Comparison of ENCODE assay signal across 28 mouse cellular contexts in genomic region chr19:34287656-34288415, GRCm38 (mm10). TPM values are rescaled to one million over a fixed set of nuclear protein-coding genes. Genes with fewer than 3 reads are reported as not detected.
DNase-seq lines count a peak whose midpoint lies in the region; ATAC-seq and TF ChIP-seq lines count a peak whose summit lies in the region.
"Had no signal": no experiment of that assay in that cellular context is flagged by ENCODE, and none has a peak within 500 bp of the region (broad histone marks: within the 10 kb centered on the region; RNA-seq: fewer than 3 reads in every experiment).

No protein-coding gene starts in this region.

- H3K27me3 ChIP-seq in heart, postnatal 0 days (ENCODE audit: control insufficient read depth, insufficient read depth, low read length), result no peaks in the 10 kb centered on the region
- H3K27me3 ChIP-seq: megakaryocyte, embryonic 14.5 days; Patski had no signal

- H3K9ac ChIP-seq in heart, postnatal 0 days (replicated peaks; ENCODE audit: low read depth, low read length), result no peak overlapping the region
- H3K9ac ChIP-seq: forebrain, embryonic 12.5 days; forebrain, postnatal 0 days; hindbrain, embryonic 14.5 days; kidney, embryonic 15.5 days; limb, embryonic 12.5 days; midbrain, embryonic 12.5 days had no signal

- intact Hi-C loops in heart, postnatal 36 days (cut with DNase I), result loop anchor here (5.0 kb wide), 1 partner anchor 39 kb away; no protein-coding TSS in a partner anchor

- TF ChIP-seq CTCF in heart, postnatal 0 days (IDR thresholded peaks at IDR 0.05; ENCODE audit: low read depth), result no peak
- TF ChIP-seq CTCF in lung, adult 2 months (IDR thresholded peaks at IDR 0.05; ENCODE audit: insufficient read depth, low read length), result no peak

- WGBS in heart, postnatal 0 days, result 65% methylated on average over 13 of the region's 13 CpGs
- 51% methylated on average over 13 of the region's 13 CpGs for WGBS in lung, adult 2 months

- H3K9me3 ChIP-seq in heart, postnatal 0 days (replicated peaks; ENCODE audit: control insufficient read depth, low read length), result no peaks in the 10 kb centered on the region
- H3K9me3 ChIP-seq: forebrain, embryonic 12.5 days; kidney, embryonic 15.5 days; limb, embryonic 12.5 days; megakaryocyte, embryonic 14.5 days; midbrain, embryonic 12.5 days had no signal

- peak overlapping the region; percentile 30; the same call in 1 of the 2 replicates for H3K27ac ChIP-seq in heart, postnatal 0 days (ENCODE audit: low read depth)
- H3K27ac ChIP-seq: forebrain, embryonic 12.5 days; hindbrain, embryonic 14.5 days; kidney, embryonic 15.5 days; limb, embryonic 12.5 days; midbrain, embryonic 12.5 days; stomach, postnatal 0 days had no signal

- no peak overlapping the region; the same call in 1 of the 2 replicates for H3K4me2 ChIP-seq in heart, postnatal 0 days (ENCODE audit: low read depth, low read length)
- H3K4me2 ChIP-seq: forebrain, embryonic 12.5 days; hindbrain, embryonic 14.5 days; kidney, embryonic 15.5 days; limb, embryonic 12.5 days; midbrain, embryonic 12.5 days had no signal

- TF ChIP-seq EP300 in heart, postnatal 0 days (IDR thresholded peaks at IDR 0.05; ENCODE audit: low read depth), result no peak

- ATAC-seq in heart, postnatal 0 days (ENCODE audit: insufficient read depth, low read depth), result no peak
- peak; percentile 41 for ATAC-seq in activated CD4-positive, CD25-positive, alpha-beta regulatory T cell, adult 4 months
- ATAC-seq: forebrain, postnatal 0 days; lung, postnatal 0 days; Patski had no signal

- no peak for TF ChIP-seq POLR2A in lung, adult 2 months (IDR thresholded peaks at IDR 0.05; ENCODE audit: borderline replicate concordance, extremely low read depth, low read depth, low read length)

- peaks cover 5% of the 10 kb centered on the region for H3K4me1 ChIP-seq in heart, postnatal 0 days (ENCODE audit: control insufficient read depth, insufficient read depth)
- peaks cover 4% of the 10 kb centered on the region for H3K4me1 ChIP-seq in lung, adult 2 months (ENCODE audit: control insufficient read depth, insufficient read depth, low read length)

- H3K36me3 ChIP-seq in heart, postnatal 0 days (replicated peaks; ENCODE audit: control insufficient read depth, insufficient read depth, low read length), result no peaks in the 10 kb centered on the region
- H3K36me3 ChIP-seq: forebrain, embryonic 12.5 days; kidney, embryonic 15.5 days; limb, embryonic 12.5 days; midbrain, embryonic 12.5 days had no signal

- no peak for DNase-seq in heart, postnatal 0 days (ENCODE audit: low spot score)
- no peak for DNase-seq in heart, postnatal 36 days
- DNase-seq in B cell, adult 2 months, result peak; percentile 20 to 26
- peak; percentile 49 for DNase-seq in thymus, postnatal 14 days
- DNase-seq in frontal cortex, postnatal 25 days (ENCODE audit: low spot score in 2 of 2), result no peak
- DNase-seq in lung, adult 2 months, result no peak
- no peak for DNase-seq in testis, postnatal 14 days (ENCODE audit: low spot score)
- DNase-seq: adrenal gland, postnatal 14 days; cerebellum, adult 2 months; cerebellum, postnatal 14 days; forebrain, postnatal 0 days; gastrocnemius, postnatal 10 days; heart, postnatal 4 days; kidney, adult 18-20 months; kidney, postnatal 25 days; lung, postnatal 4 days had no signal

- no peak overlapping the region for H3K4me3 ChIP-seq in heart, postnatal 0 days (ENCODE audit: low read depth, low read length)
- no peak overlapping the region for H3K4me3 ChIP-seq in lung, adult 2 months (replicated peaks; ENCODE audit: extremely low read depth, low read depth, low read length)
- H3K4me3 ChIP-seq: erythroblast, embryonic 14.5 days; forebrain, embryonic 12.5 days; kidney, embryonic 15.5 days; limb, embryonic 12.5 days; megakaryocyte, embryonic 14.5 days; midbrain, embryonic 12.5 days had no signal

RNA-seq across cellular contexts. Expression of gene Fas, which starts 2.6 kb away (rescaled TPM):
- 1.1 and 3.2 TPM in 2 replicates for total RNA-seq in heart, postnatal 0 days (2014; rRNA removed; ENCODE audit: low replicate concordance)
- 5.6 and 7.1 TPM in 2 replicates for polyA plus RNA-seq in heart, postnatal 0 days (2015; fragmentation: Nextera tagmentation; extraction: Ambion mirVana)
- total RNA-seq in heart, postnatal 36 days (2021), result 10 to 100 TPM; 15.0 to 15.7 TPM
- polyA plus RNA-seq in activated CD4-positive, CD25-positive, alpha-beta regulatory T cell, adult 4 months (2017; shearing (Covaris generic)), result 100 to 1,000 TPM; 110 to 143 TPM
- 9.2 and 10.0 TPM in 2 replicates for polyA plus RNA-seq in lung, adult 2 months (2012; rRNA removed)
- total RNA-seq: MEL had no signal
- polyA plus RNA-seq: erythroblast, embryonic 14.5 days had no signal

RNA-seq across cellular contexts. Expression of gene Acta2, which starts 32.4 kb away (rescaled TPM):
- 921 and 1,307 TPM in 2 replicates for total RNA-seq in heart, postnatal 0 days (2014; rRNA removed; ENCODE audit: low replicate concordance)
- polyA plus RNA-seq in heart, postnatal 0 days (2015; fragmentation: Nextera tagmentation; extraction: Ambion mirVana), result 1,041 and 1,327 TPM in 2 replicates
- total RNA-seq in heart, postnatal 36 days (2021), result 100 to 1,000 TPM; 142 to 147 TPM
- polyA plus RNA-seq in activated CD4-positive, CD25-positive, alpha-beta regulatory T cell, adult 4 months (2017; shearing (Covaris generic)), result under 1 TPM in 1 of 2 experiments, not detected in 1; 0.32 TPM
- polyA plus RNA-seq in lung, adult 2 months (2012; rRNA removed), result 337 and 584 TPM in 2 replicates
- total RNA-seq: MEL had no signal
- polyA plus RNA-seq: erythroblast, embryonic 14.5 days had no signal

Comparison
In these comparisons a context has a peak if more than half of its experiments do, and no peak if none do; other contexts are left out.
1. DNase-seq: peak in B cell, adult 2 months (2 of 2) and thymus, postnatal 14 days (single experiment); none in heart, postnatal 0 days (single experiment), heart, postnatal 36 days (0 of 2), frontal cortex, postnatal 25 days (0 of 2), lung, adult 2 months (single experiment) and testis, postnatal 14 days (single experiment).
2. RNA of gene Fas, which starts 2.6 kb away (polyA plus RNA-seq): 110 to 143 TPM in activated CD4-positive, CD25-positive, alpha-beta regulatory T cell, adult 4 months; 9.2 to 10.0 TPM in lung, adult 2 months and 5.6 to 7.1 TPM in heart, postnatal 0 days; every median in the first group is over 10 times any median in the second.
3. RNA of gene Acta2, which starts 32.4 kb away (polyA plus RNA-seq): 1,041 to 1,327 TPM in heart, postnatal 0 days and 337 to 584 TPM in lung, adult 2 months; 0.32 TPM in activated CD4-positive, CD25-positive, alpha-beta regulatory T cell, adult 4 months; every median in the first group is over 100 times any median in the second.